13 mouse cellular contexts compared by ENCODE assay signal in genomic region chr10:106380628-106381027, GRCm38 (mm10).
DNase-seq lines count a peak whose midpoint lies in the region.
"Had no signal": no experiment of that assay in that cellular context is flagged by ENCODE, and none has a peak within 500 bp of the region (broad histone marks: within the 10 kb centered on the region; RNA-seq: fewer than 3 reads in every experiment).

No protein-coding gene starts in this region.

- peak; percentile 18 for DNase-seq in cerebellum, adult 9-10 months
- no peak for DNase-seq in cerebellum, adult 11 months
- peak; percentile 5 for DNase-seq in kidney, postnatal 10 days
- no peak for DNase-seq in kidney, adult 18-20 months
- DNase-seq in right cerebral cortex, adult 2 months (ENCODE audit: low spot score in 2 of 2): peak; percentile 4 to 11
- no peak for DNase-seq in right cerebral cortex, postnatal 4 days
- no peak for DNase-seq in urinary bladder, postnatal 10 days (ENCODE audit: low spot score)
- no peak for DNase-seq in Muller cell, postnatal 12 days (ENCODE audit: inconsistent ontology term)
- DNase-seq: forebrain, postnatal 0 days; gastrocnemius, postnatal 25 days; kidney, adult 2 months; lung, postnatal 10 days; thymus, postnatal 25 days had no signal

Comparison
In these comparisons a context has a peak if more than half of its experiments do, and no peak if none do; other contexts are left out.
1. DNase-seq: peak in cerebellum, adult 9-10 months (single experiment), kidney, postnatal 10 days (single experiment) and right cerebral cortex, adult 2 months (2 of 2); none in cerebellum, adult 11 months (single experiment), kidney, adult 18-20 months (single experiment), right cerebral cortex, postnatal 4 days (single experiment), urinary bladder, postnatal 10 days (single experiment) and Muller cell, postnatal 12 days (single experiment).